Mouse (Mus musculus) c-Kit-negative CD71-positive TER-119-positive erythroid progenitor cells, embryonic 14.5 days (primary cell): ENCODE measurements around the gene Haghl.
"Not testable (repeated sequence)": the region's sequence is repeated elsewhere in the genome, so short reads cannot be mapped to it uniquely, and the experiment has no call there.

Experiments
- DNase-seq: peaks from one replicate; pipeline ENCODE4 v3.0.0-alpha.2; 2013; ENCODE audit warnings: low read depth, low spot score

Haghl gene

GRCm38 (mm10) chr17:25748238-25748637, 37.2 kb downstream of the Haghl start:
- DNase-seq: no peak

- no peak for DNase-seq
Observed at GRCm38 (mm10) chr17:25744311-25744710, 41.2 kb downstream of the Haghl start.

- no peak for DNase-seq
Observed at GRCm38 (mm10) chr17:25743831-25744230, 41.6 kb downstream of the Haghl start.

GRCm38 (mm10) chr17:25741471-25741870, 44.0 kb downstream of the Haghl start:
- not testable (repeated sequence) for DNase-seq

- DNase-seq: no peak
Observed at GRCm38 (mm10) chr17:25738861-25739260, 46.6 kb downstream of the Haghl start.

GRCm38 (mm10) chr17:25735745-25736144, 49.7 kb downstream of the Haghl start, which contains the start of gene Mslnl:
Gene Mslnl, plus strand, starts transcription at chr17:25736042.
- DNase-seq: no peak

- no peak for DNase-seq
Observed at GRCm38 (mm10) chr17:25735246-25735645, 50.2 kb downstream of the Haghl start.

GRCm38 (mm10) chr17:25732082-25732481, 53.4 kb downstream of the Haghl start:
- DNase-seq: peak; percentile 64
